Mouse (Mus musculus): ENCODE results near the gene Tmem165. TPM values are rescaled to one million over a fixed set of nuclear protein-coding genes. Genes with fewer than 3 reads are reported as not detected.

Gene Tmem165
- polyA plus RNA-seq, 1 experiment from 2014 or later = 127 TPM

DNA sequence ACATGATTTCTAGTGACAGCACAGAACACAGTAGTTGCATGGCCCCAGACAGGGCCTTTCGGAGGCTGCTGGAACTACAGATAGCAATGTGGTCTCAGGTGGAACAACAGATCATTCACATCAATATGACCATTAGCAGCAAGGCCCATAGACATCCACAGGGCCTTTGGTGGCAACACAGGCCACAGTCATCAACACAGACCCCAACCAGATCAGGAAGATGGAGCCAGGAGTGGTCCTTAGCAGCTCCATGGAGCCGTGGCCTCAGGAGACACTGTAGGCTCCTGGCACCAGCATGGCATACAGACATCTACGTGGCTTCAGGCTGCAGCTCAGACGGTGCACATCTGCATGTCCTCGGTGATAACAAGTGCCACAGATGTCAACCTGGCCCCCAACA, 20.8 kb upstream of the Tmem165 start:
- DNase-seq (ENCODE audit: low spot score) (no peak), ATAC-seq (replicated peaks; ENCODE audit: low FRiP score, low read depth) (no peak)
- Histone ChIP-seq H3K27ac (no peak overlapping the region), H3K4me1 (replicated peaks; ENCODE audit: insufficient read depth, low read length) (no peaks in the 10 kb centered on the region), H3K27me3 (ENCODE audit: insufficient read depth, low read length) (no peaks in the 10 kb centered on the region), H3K36me3 (ENCODE audit: insufficient read depth, low read length) (no peaks in the 10 kb centered on the region), H3K4me2 (ENCODE audit: low read length) (no peak overlapping the region), H3K4me3 (replicated peaks; ENCODE audit: low read depth, low read length) (no peak overlapping the region), H3K9me3 (replicated peaks; ENCODE audit: low read length) (no peaks in the 10 kb centered on the region), H3K9ac (ENCODE audit: low read depth, low read length) (no peak overlapping the region)
- TF ChIP-seq CTCF (IDR thresholded peaks at IDR 0.05; ENCODE audit: low read depth) = no peak
- 82% methylated on average over 5 of the region's 5 CpGs for WGBS

DNA sequence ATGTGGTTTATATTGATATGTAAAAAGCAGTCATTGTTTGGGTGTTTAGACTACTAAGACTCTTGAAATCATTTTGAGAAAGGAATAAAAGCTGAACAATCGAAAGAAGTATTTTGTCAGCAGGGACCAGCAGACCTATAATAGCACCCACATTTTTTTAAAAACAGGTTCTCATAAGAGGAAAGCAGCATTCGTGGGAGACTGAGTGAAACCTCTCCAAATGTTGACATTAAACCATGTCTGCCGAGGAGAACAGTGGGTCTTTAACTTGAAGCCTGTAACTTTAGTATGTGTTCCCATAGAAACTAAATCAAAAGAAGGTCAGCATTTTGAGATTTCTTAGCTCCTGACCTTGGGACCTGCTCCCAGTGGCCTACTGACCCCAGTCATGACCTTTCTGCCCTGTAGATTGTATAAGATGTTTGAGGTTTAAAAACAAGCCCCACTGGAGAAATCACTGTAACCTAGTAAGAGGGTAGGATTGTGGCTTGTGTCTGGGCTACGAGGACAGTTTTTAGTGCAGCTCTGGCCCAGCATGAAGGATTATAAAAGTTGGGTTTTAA, 19.8 kb upstream of the Tmem165 start:
- no peak overlapping the region for H3K4me3 ChIP-seq (replicated peaks; ENCODE audit: low read depth, low read length)
- no peaks in the 10 kb centered on the region for H3K36me3 ChIP-seq (ENCODE audit: insufficient read depth, low read length)
- H3K4me2 ChIP-seq (ENCODE audit: low read length) = no peak overlapping the region
- no peaks in the 10 kb centered on the region for H3K9me3 ChIP-seq (replicated peaks; ENCODE audit: low read length)
- TF ChIP-seq CTCF (IDR thresholded peaks at IDR 0.05; ENCODE audit: low read depth) = no peak
- no peak for ATAC-seq (replicated peaks; ENCODE audit: low FRiP score, low read depth)
- H3K27me3 ChIP-seq (ENCODE audit: insufficient read depth, low read length) = no peaks in the 10 kb centered on the region
- no peak for DNase-seq (ENCODE audit: low spot score)
- 54% methylated on average over 4 of the region's 4 CpGs for WGBS
- no peak overlapping the region for H3K9ac ChIP-seq (ENCODE audit: low read depth, low read length)
- H3K27ac ChIP-seq = no peak overlapping the region
- no peaks in the 10 kb centered on the region for H3K4me1 ChIP-seq (replicated peaks; ENCODE audit: insufficient read depth, low read length)

DNA sequence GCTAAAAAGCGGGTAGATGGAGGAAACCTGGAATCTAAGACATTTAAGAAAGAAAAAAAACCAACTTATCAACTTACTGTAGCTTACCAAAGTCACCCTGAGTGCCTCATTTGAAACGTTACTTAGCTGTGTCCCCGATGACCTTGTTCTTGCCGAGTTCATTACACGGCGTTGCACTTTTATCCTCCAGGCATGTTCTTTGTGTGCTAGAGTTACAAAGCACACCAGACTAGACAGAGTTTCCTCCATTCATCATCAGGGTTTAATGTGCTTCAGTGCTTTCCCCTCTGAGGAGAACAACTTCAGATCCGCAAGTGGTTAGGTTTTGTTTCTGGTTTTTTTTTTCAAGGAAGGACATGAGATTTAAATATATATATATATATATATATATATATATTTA, 18.9 kb upstream of the Tmem165 start:
- H3K9me3 ChIP-seq (replicated peaks; ENCODE audit: low read length) = no peaks in the 10 kb centered on the region
- H3K27ac ChIP-seq = no peak overlapping the region
- no peak overlapping the region for H3K4me2 ChIP-seq (ENCODE audit: low read length)
- H3K27me3 ChIP-seq (ENCODE audit: insufficient read depth, low read length) = no peaks in the 10 kb centered on the region
- TF ChIP-seq CTCF (IDR thresholded peaks at IDR 0.05; ENCODE audit: low read depth) = no peak
- H3K9ac ChIP-seq (ENCODE audit: low read depth, low read length) = no peak overlapping the region
- no peaks in the 10 kb centered on the region for H3K36me3 ChIP-seq (ENCODE audit: insufficient read depth, low read length)
- DNase-seq (ENCODE audit: low spot score) = peak; percentile 82
- H3K4me1 ChIP-seq (replicated peaks; ENCODE audit: insufficient read depth, low read length) = no peaks in the 10 kb centered on the region
- H3K4me3 ChIP-seq (replicated peaks; ENCODE audit: low read depth, low read length) = no peak overlapping the region
- no peak for ATAC-seq (replicated peaks; ENCODE audit: low FRiP score, low read depth)
- 18% methylated on average over 7 of the region's 7 CpGs for WGBS

DNA sequence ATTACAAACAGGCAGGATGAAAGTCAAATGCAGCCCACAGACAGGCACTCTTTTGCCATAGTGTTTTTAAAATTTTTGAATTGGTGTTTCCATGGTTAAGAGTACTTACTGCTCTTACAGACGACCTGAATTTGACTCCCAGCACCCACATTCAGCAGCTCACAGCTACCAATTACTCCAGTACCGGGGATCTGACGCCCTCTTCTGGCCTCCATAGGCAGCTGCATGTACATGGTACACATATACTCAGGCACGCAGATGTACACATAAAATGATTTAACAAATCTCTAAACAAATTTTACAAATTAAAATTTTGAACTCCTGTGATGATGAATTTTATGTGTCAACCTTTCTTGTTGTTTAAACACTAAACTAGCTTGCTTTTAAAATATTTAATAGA, 13.2 kb upstream of the Tmem165 start:
- no peak overlapping the region for H3K27ac ChIP-seq
- H3K4me3 ChIP-seq (replicated peaks; ENCODE audit: low read depth, low read length) = no peak overlapping the region
- no peak overlapping the region for H3K9ac ChIP-seq (ENCODE audit: low read depth, low read length)
- H3K27me3 ChIP-seq (ENCODE audit: insufficient read depth, low read length) = no peaks in the 10 kb centered on the region
- H3K4me2 ChIP-seq (ENCODE audit: low read length) = no peak overlapping the region
- no peaks in the 10 kb centered on the region for H3K9me3 ChIP-seq (replicated peaks; ENCODE audit: low read length)
- H3K36me3 ChIP-seq (ENCODE audit: insufficient read depth, low read length) = no peaks in the 10 kb centered on the region
- DNase-seq (ENCODE audit: low spot score) (no peak), ATAC-seq (replicated peaks; ENCODE audit: low FRiP score, low read depth) (no peak)
- no peak for TF ChIP-seq CTCF (IDR thresholded peaks at IDR 0.05; ENCODE audit: low read depth)
- no peaks in the 10 kb centered on the region for H3K4me1 ChIP-seq (replicated peaks; ENCODE audit: insufficient read depth, low read length)
- 82% methylated on average over 4 of the region's 4 CpGs for WGBS

DNA sequence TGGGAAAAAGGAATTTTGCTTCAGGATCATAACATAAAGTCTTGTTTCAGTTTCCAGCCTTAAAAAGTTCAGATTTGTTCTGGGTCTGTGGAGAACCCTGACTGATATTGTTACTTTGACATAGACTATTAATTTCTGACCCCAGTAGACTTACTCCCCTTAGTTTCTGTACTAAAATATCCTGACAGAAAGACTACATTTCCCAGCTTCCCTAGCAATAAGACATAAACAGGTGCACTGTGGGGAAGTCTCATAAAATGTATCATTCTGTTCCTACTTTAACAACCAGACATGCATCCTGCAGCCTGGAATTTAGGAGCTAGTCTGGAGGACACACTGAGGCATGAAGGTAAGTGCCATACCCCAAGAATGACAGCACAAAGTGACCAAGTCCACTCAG, 12.6 kb upstream of the Tmem165 start:
- no peak overlapping the region for H3K4me2 ChIP-seq (ENCODE audit: low read length)
- H3K27ac ChIP-seq = no peak overlapping the region
- no peaks in the 10 kb centered on the region for H3K9me3 ChIP-seq (replicated peaks; ENCODE audit: low read length)
- TF ChIP-seq CTCF (IDR thresholded peaks at IDR 0.05; ENCODE audit: low read depth) = no peak
- no peak overlapping the region for H3K9ac ChIP-seq (ENCODE audit: low read depth, low read length)
- no peaks in the 10 kb centered on the region for H3K36me3 ChIP-seq (ENCODE audit: insufficient read depth, low read length)
- H3K4me1 ChIP-seq (replicated peaks; ENCODE audit: insufficient read depth, low read length) = no peaks in the 10 kb centered on the region
- DNase-seq (ENCODE audit: low spot score) (no peak), ATAC-seq (replicated peaks; ENCODE audit: low FRiP score, low read depth) (no peak)
- no peak overlapping the region for H3K4me3 ChIP-seq (replicated peaks; ENCODE audit: low read depth, low read length)
- H3K27me3 ChIP-seq (ENCODE audit: insufficient read depth, low read length) = no peaks in the 10 kb centered on the region

DNA sequence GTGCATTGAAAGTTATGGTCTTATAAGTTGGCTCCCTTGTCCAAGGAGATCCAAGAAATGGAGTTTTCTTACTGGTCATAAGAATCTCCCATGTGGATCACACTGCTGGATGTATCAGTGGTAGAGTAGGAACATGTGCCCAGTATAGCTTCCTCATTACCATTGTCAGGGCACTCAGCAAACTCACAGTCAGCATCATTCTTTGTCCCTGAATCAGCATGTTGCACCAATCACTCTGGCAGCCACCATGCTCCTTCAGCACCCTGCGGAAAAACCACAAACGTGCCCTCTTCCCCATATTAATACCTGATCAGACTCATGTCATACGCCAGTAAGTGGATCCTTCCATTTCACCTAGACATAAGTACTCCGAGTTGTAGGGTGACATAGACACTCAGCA, 8.6 kb upstream of the Tmem165 start:
- ATAC-seq (replicated peaks; ENCODE audit: low FRiP score, low read depth) = no peak
- 95% methylated on average over 4 of the region's 4 CpGs for WGBS
- no peak overlapping the region for H3K4me2 ChIP-seq (ENCODE audit: low read length)

DNA sequence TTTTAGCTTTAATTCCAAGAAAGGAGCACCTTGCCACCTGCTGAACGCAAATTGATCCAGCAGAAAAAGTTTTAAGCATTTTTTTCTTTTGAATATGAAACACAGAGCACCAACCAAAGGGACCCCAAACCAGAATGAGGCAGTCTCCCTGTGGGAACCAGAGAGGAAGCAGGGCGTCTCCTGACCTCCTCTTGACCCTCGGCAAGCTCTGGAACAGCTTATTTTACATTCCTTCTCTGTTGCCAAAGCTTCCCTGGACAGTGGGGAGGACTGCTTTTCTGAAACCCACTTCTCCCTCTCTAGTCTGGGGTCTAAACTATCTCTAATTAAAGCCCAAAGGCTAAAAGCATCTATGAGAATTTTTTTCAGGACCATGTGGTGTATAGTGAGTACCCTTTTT, 7.3 kb upstream of the Tmem165 start:
- no peaks in the 10 kb centered on the region for H3K36me3 ChIP-seq (ENCODE audit: insufficient read depth, low read length)
- no peak overlapping the region for H3K9ac ChIP-seq (ENCODE audit: low read depth, low read length)
- H3K27me3 ChIP-seq (ENCODE audit: insufficient read depth, low read length) = no peaks in the 10 kb centered on the region
- 36% methylated on average over 3 of the region's 3 CpGs for WGBS
- ATAC-seq (replicated peaks; ENCODE audit: low FRiP score, low read depth) = no peak
- TF ChIP-seq CTCF (IDR thresholded peaks at IDR 0.05; ENCODE audit: low read depth) = no peak
- H3K27ac ChIP-seq = no peak overlapping the region
- no peak for DNase-seq (ENCODE audit: low spot score)
- H3K9me3 ChIP-seq (replicated peaks; ENCODE audit: low read length) = no peaks in the 10 kb centered on the region
- no peak overlapping the region for H3K4me2 ChIP-seq (ENCODE audit: low read length)
- no peak overlapping the region for H3K4me3 ChIP-seq (replicated peaks; ENCODE audit: low read depth, low read length)
- no peaks in the 10 kb centered on the region for H3K4me1 ChIP-seq (replicated peaks; ENCODE audit: insufficient read depth, low read length)

More for the DNA sequence above, 8.6 kb upstream of the Tmem165 start:
- Histone ChIP-seq H3K9me3 (replicated peaks; ENCODE audit: low read length) (no peaks in the 10 kb centered on the region), H3K9ac (ENCODE audit: low read depth, low read length) (no peak overlapping the region), H3K4me1 (replicated peaks; ENCODE audit: insufficient read depth, low read length) (no peaks in the 10 kb centered on the region), H3K36me3 (ENCODE audit: insufficient read depth, low read length) (no peaks in the 10 kb centered on the region), H3K27me3 (ENCODE audit: insufficient read depth, low read length) (no peaks in the 10 kb centered on the region), H3K4me3 (replicated peaks; ENCODE audit: low read depth, low read length) (no peak overlapping the region), H3K27ac (no peak overlapping the region)
- no peak for DNase-seq (ENCODE audit: low spot score)
- TF ChIP-seq CTCF (IDR thresholded peaks at IDR 0.05; ENCODE audit: low read depth) = no peak
